ENCODE assay signal across 8 mouse cellular contexts in genomic region chr11:87595327-87595841, GRCm38 (mm10). TPM values are rescaled to one million over a fixed set of nuclear protein-coding genes. Genes with fewer than 3 reads are reported as not detected.
DNase-seq lines count a peak whose midpoint lies in the region; ATAC-seq lines count a peak whose summit lies in the region.

No protein-coding gene starts in this region.

- 2% methylated on average over 27 of the region's 37 CpGs for WGBS in hindbrain, embryonic 15.5 days

- H3K4me2 ChIP-seq in hindbrain, embryonic 15.5 days, result peak overlapping the region; percentile 79

- H3K27me3 ChIP-seq in hindbrain, embryonic 15.5 days, result no peaks in the 10 kb centered on the region

- ATAC-seq in activated CD4-positive, CD25-positive, alpha-beta regulatory T cell, adult 4 months, result peak; percentile 8
- peak; percentile 49 for ATAC-seq in hindbrain, embryonic 15.5 days (ENCODE audit: low FRiP score, low read depth)
- ATAC-seq in megakaryocyte progenitor cell, adult 5-6 weeks (replicated peaks; ENCODE audit: poor library complexity), result peak; percentile 53

- DNase-seq in cerebellum, postnatal 25 days, result peak; percentile 90 to 93
- peak; percentile 83 to 85 for DNase-seq in frontal cortex, postnatal 36 days (ENCODE audit: low spot score in 2 of 2)
- peak; percentile 74 to 92 for DNase-seq in left cerebral cortex, postnatal 10 days (ENCODE audit: extremely low spot score in 1 of 2, low spot score in 2 of 2)
- peak; percentile 84 to 86 for DNase-seq in right cerebral cortex, postnatal 36 days (ENCODE audit: low spot score in 2 of 2)
- peak; percentile 83 to 89 for DNase-seq in urinary bladder, postnatal 4 days (ENCODE audit: low spot score in 2 of 2)

- H3K9me3 ChIP-seq in hindbrain, embryonic 15.5 days, result no peaks in the 10 kb centered on the region

- H3K9ac ChIP-seq in hindbrain, embryonic 15.5 days, result peak overlapping the region; percentile 97

- peak overlapping the region; percentile 90 for H3K27ac ChIP-seq in hindbrain, embryonic 15.5 days (replicated peaks)

- H3K36me3 ChIP-seq in hindbrain, embryonic 15.5 days, result peaks cover 33% of the 10 kb centered on the region

- peak overlapping the region; percentile 85 for H3K4me3 ChIP-seq in hindbrain, embryonic 15.5 days

- peaks cover 54% of the 10 kb centered on the region for H3K4me1 ChIP-seq in hindbrain, embryonic 15.5 days (replicated peaks)

- intact Hi-C loops in left cerebral cortex, postnatal 10 days (cut with DNase I), result no loop called here

RNA-seq across cellular contexts. Expression of gene Mtmr4, which starts 3.4 kb away (rescaled TPM):
- 10 to 100 TPM; 10.2 to 11.1 TPM for polyA plus RNA-seq in activated CD4-positive, CD25-positive, alpha-beta regulatory T cell, adult 4 months (2017; shearing (Covaris generic))
- 50.1 and 50.7 TPM in 2 replicates for polyA plus RNA-seq in hindbrain, embryonic 15.5 days (2015; fragmentation: Nextera tagmentation; extraction: Ambion mirVana)
- 10 to 100 TPM; 82.6 to 90.3 TPM for total RNA-seq in left cerebral cortex, postnatal 10 days (2021)
- 14.4 and 15.7 TPM in 2 replicates for total RNA-seq in megakaryocyte progenitor cell, adult 5-6 weeks (2015)
- total RNA-seq in megakaryocyte progenitor cell, adult 5-6 weeks (2017), result 20.9 and 25.0 TPM in 2 replicates

RNA-seq across cellular contexts. Expression of gene Hsf5, which starts 21.6 kb away (rescaled TPM):
- under 1 TPM in 1 of 2 experiments, not detected in 1; 0.11 TPM for polyA plus RNA-seq in activated CD4-positive, CD25-positive, alpha-beta regulatory T cell, adult 4 months (2017; shearing (Covaris generic))
- polyA plus RNA-seq in hindbrain, embryonic 15.5 days (2015; fragmentation: Nextera tagmentation; extraction: Ambion mirVana), result 0.52 and 0.54 TPM in 2 replicates
- under 1 TPM; 0.24 to 0.56 TPM for total RNA-seq in left cerebral cortex, postnatal 10 days (2021)
- not detected in 2 replicates for total RNA-seq in megakaryocyte progenitor cell, adult 5-6 weeks (2015)
- not detected in 2 replicates for total RNA-seq in megakaryocyte progenitor cell, adult 5-6 weeks (2017)

RNA-seq across cellular contexts. Expression of gene Sept4, which starts 26.7 kb away (rescaled TPM):
- 1 to 10 TPM in 1 of 2 experiments, under 1 TPM in 1; 0.49 to 2.5 TPM for polyA plus RNA-seq in activated CD4-positive, CD25-positive, alpha-beta regulatory T cell, adult 4 months (2017; shearing (Covaris generic))
- 30.9 and 32.2 TPM in 2 replicates for polyA plus RNA-seq in hindbrain, embryonic 15.5 days (2015; fragmentation: Nextera tagmentation; extraction: Ambion mirVana)
- 10 to 100 TPM; 55.2 to 58.6 TPM for total RNA-seq in left cerebral cortex, postnatal 10 days (2021)
- 1.6 and 2.7 TPM in 2 replicates for total RNA-seq in megakaryocyte progenitor cell, adult 5-6 weeks (2015)
- total RNA-seq in megakaryocyte progenitor cell, adult 5-6 weeks (2017), result 1.5 and 4.8 TPM in 2 replicates

RNA-seq across cellular contexts. Expression of gene Gm11492, which starts 28.9 kb away (rescaled TPM):
- polyA plus RNA-seq in activated CD4-positive, CD25-positive, alpha-beta regulatory T cell, adult 4 months (2017; shearing (Covaris generic)), result not detected
- not detected in 2 replicates for polyA plus RNA-seq in hindbrain, embryonic 15.5 days (2015; fragmentation: Nextera tagmentation; extraction: Ambion mirVana)
- total RNA-seq in left cerebral cortex, postnatal 10 days (2021), result not detected
- not detected in 2 replicates for total RNA-seq in megakaryocyte progenitor cell, adult 5-6 weeks (2015)
- total RNA-seq in megakaryocyte progenitor cell, adult 5-6 weeks (2017), result not detected in 2 replicates

Comparison
In these comparisons a context has a peak if more than half of its experiments do, and no peak if none do; other contexts are left out.
1. Peak in every context shown above with its lines: DNase-seq, ATAC-seq, H3K4me3 ChIP-seq and H3K27ac ChIP-seq.
2. RNA of gene Sept4, which starts 26.7 kb away (total RNA-seq): 55.2 to 58.6 TPM in left cerebral cortex, postnatal 10 days; 1.5 to 4.8 TPM in megakaryocyte progenitor cell, adult 5-6 weeks; every median in the first group is over 4 times any median in the second.